Mouse (Mus musculus): ENCODE measurements around the gene Fam219a. TPM values are rescaled to one million over a fixed set of nuclear protein-coding genes. Genes with fewer than 3 reads are reported as not detected.

Fam219a gene
- total and polyA plus RNA-seq, 2 experiments from 2014 or later, result 2.3 to 4.0 TPM

GRCm38 (mm10) chr4:41575914-41576313 lies 6.6 kb upstream of the Fam219a start:
- 0 out of 2 replicates have a peak overlapping the region, but pooled peaks have one; percentile 31 for H3K27ac ChIP-seq (ENCODE audit: low read depth)
- WGBS, result 15% methylated on average over 6 of the region's 6 CpGs
- H3K36me3 ChIP-seq (replicated peaks; ENCODE audit: control insufficient read depth, insufficient read depth, low read length), result no peaks in the 10 kb centered on the region
- H3K9ac ChIP-seq (replicated peaks; ENCODE audit: low read depth, low read length), result no peak overlapping the region
- no peaks in the 10 kb centered on the region for H3K27me3 ChIP-seq (ENCODE audit: control insufficient read depth, insufficient read depth, low read length)
- H3K4me3 ChIP-seq (ENCODE audit: low read depth, low read length), result no peak overlapping the region
- H3K4me2 ChIP-seq (ENCODE audit: low read depth, low read length), result no peak overlapping the region
- no peak for TF ChIP-seq CTCF (IDR thresholded peaks at IDR 0.05; ENCODE audit: low read depth)
- TF ChIP-seq EP300 (IDR thresholded peaks at IDR 0.05; ENCODE audit: low read depth), result no peak
- ATAC-seq (ENCODE audit: insufficient read depth, low read depth) (peak; percentile 39), DNase-seq (ENCODE audit: low spot score) (no peak)
- no peaks in the 10 kb centered on the region for H3K9me3 ChIP-seq (replicated peaks; ENCODE audit: control insufficient read depth, low read length)
- H3K4me1 ChIP-seq (ENCODE audit: control insufficient read depth, insufficient read depth), result peaks cover 8% of the 10 kb centered on the region; the same call in 1 of the 2 replicates

DNA sequence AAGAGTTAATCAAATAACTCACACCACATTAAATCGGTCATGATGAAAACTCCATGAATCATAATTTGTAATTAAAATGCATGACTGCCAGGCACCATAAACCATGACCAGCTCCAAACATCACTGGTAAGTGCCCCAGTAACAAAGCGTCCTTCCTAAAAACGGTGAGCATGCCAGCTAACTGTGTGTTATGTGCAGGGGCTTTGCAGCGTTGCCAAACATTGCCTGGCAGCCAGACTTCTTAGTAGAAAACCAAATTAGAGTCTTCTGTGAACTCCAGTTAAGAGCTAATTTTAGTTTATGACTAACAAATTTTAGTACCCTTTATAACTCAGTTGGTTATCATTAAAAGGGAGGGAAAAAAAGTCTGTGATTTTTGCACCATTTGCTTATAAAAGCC lies 4.2 kb upstream of the Fam219a start:
- H3K4me1 ChIP-seq (ENCODE audit: control insufficient read depth, insufficient read depth), result peaks cover 9% of the 10 kb centered on the region; the same call in 1 of the 2 replicates
- H3K27ac ChIP-seq (ENCODE audit: low read depth), result no peak overlapping the region
- H3K27me3 ChIP-seq (ENCODE audit: control insufficient read depth, insufficient read depth, low read length), result no peaks in the 10 kb centered on the region
- no peaks in the 10 kb centered on the region for H3K36me3 ChIP-seq (replicated peaks; ENCODE audit: control insufficient read depth, insufficient read depth, low read length)
- H3K4me2 ChIP-seq (ENCODE audit: low read depth, low read length), result no peak overlapping the region
- ATAC-seq (ENCODE audit: insufficient read depth, low read depth) (no peak), DNase-seq (ENCODE audit: low spot score) (no peak)
- no peaks in the 10 kb centered on the region for H3K9me3 ChIP-seq (replicated peaks; ENCODE audit: control insufficient read depth, low read length)
- TF ChIP-seq EP300 (IDR thresholded peaks at IDR 0.05; ENCODE audit: low read depth) (no peak), CTCF (IDR thresholded peaks at IDR 0.05; ENCODE audit: low read depth) (no peak)
- no peak overlapping the region for H3K4me3 ChIP-seq (ENCODE audit: low read depth, low read length)
- whole genome bisulfite sequencing, result 54% methylated on average over 4 of the region's 4 CpGs
- H3K9ac ChIP-seq (replicated peaks; ENCODE audit: low read depth, low read length), result no peak overlapping the region

- H3K9me3 ChIP-seq (replicated peaks; ENCODE audit: control insufficient read depth, low read length), result no peaks in the 10 kb centered on the region
- no peak overlapping the region for H3K4me2 ChIP-seq (ENCODE audit: low read depth, low read length)
- no peak for ATAC-seq (ENCODE audit: insufficient read depth, low read depth)
- no peak overlapping the region for H3K9ac ChIP-seq (replicated peaks; ENCODE audit: low read depth, low read length)
- no peak overlapping the region for H3K4me3 ChIP-seq (ENCODE audit: low read depth, low read length)
- H3K27ac ChIP-seq (ENCODE audit: low read depth), result no peak overlapping the region
- H3K4me1 ChIP-seq (ENCODE audit: control insufficient read depth, insufficient read depth), result peaks cover 14% of the 10 kb centered on the region
- H3K36me3 ChIP-seq (replicated peaks; ENCODE audit: control insufficient read depth, insufficient read depth, low read length), result no peaks in the 10 kb centered on the region
- TF ChIP-seq EP300 (IDR thresholded peaks at IDR 0.05; ENCODE audit: low read depth) (no peak), CTCF (IDR thresholded peaks at IDR 0.05; ENCODE audit: low read depth) (peak; percentile 47)
- DNase-seq (ENCODE audit: low spot score), result no peak
- 34% methylated on average over 5 of the region's 5 CpGs for WGBS
- H3K27me3 ChIP-seq (ENCODE audit: control insufficient read depth, insufficient read depth, low read length), result no peaks in the 10 kb centered on the region
Measured at GRCm38 (mm10) chr4:41571490-41571889, 2.2 kb upstream of the Fam219a start.

GRCm38 (mm10) chr4:41568682-41569410 lies 492 bp downstream of the Fam219a start:
- 1% methylated on average over 58 of the region's 58 CpGs for whole genome bisulfite sequencing
- Histone ChIP-seq H3K36me3 (replicated peaks; ENCODE audit: control insufficient read depth, insufficient read depth, low read length) (no peaks in the 10 kb centered on the region), H3K4me1 (ENCODE audit: control insufficient read depth, insufficient read depth) (peaks cover 15% of the 10 kb centered on the region), H3K27ac (ENCODE audit: low read depth) (peak overlapping the region; percentile 69), H3K4me3 (ENCODE audit: low read depth, low read length) (peak overlapping the region; percentile 91), H3K4me2 (ENCODE audit: low read depth, low read length) (peak overlapping the region; percentile 98), H3K9ac (replicated peaks; ENCODE audit: low read depth, low read length) (peak overlapping the region; percentile 82), H3K27me3 (ENCODE audit: control insufficient read depth, insufficient read depth, low read length) (no peaks in the 10 kb centered on the region), H3K9me3 (replicated peaks; ENCODE audit: control insufficient read depth, low read length) (no peaks in the 10 kb centered on the region)
- ATAC-seq (ENCODE audit: insufficient read depth, low read depth), result peak; percentile 45
- DNase-seq (ENCODE audit: low spot score), result no peak
- TF ChIP-seq EP300 (IDR thresholded peaks at IDR 0.05; ENCODE audit: low read depth) (no peak), CTCF (IDR thresholded peaks at IDR 0.05; ENCODE audit: low read depth) (no peak; the same call in 1 of the 2 replicates)

- 13% methylated on average over 19 of the region's 19 CpGs for WGBS
- H3K4me2 ChIP-seq (ENCODE audit: low read depth, low read length), result peak overlapping the region; percentile 98
- peak overlapping the region; percentile 91 for H3K4me3 ChIP-seq (ENCODE audit: low read depth, low read length)
- no peak for ATAC-seq (ENCODE audit: insufficient read depth, low read depth)
- peak overlapping the region; percentile 69; the same call in 1 of the 2 replicates for H3K27ac ChIP-seq (ENCODE audit: low read depth)
- no peaks in the 10 kb centered on the region for H3K36me3 ChIP-seq (replicated peaks; ENCODE audit: control insufficient read depth, insufficient read depth, low read length)
- H3K27me3 ChIP-seq (ENCODE audit: control insufficient read depth, insufficient read depth, low read length), result no peaks in the 10 kb centered on the region
- DNase-seq (ENCODE audit: low spot score), result no peak
- H3K4me1 ChIP-seq (ENCODE audit: control insufficient read depth, insufficient read depth), result peaks cover 15% of the 10 kb centered on the region
- TF ChIP-seq EP300 (IDR thresholded peaks at IDR 0.05; ENCODE audit: low read depth) (no peak), CTCF (IDR thresholded peaks at IDR 0.05; ENCODE audit: low read depth) (no peak)
- H3K9ac ChIP-seq (replicated peaks; ENCODE audit: low read depth, low read length), result peak overlapping the region; percentile 82; the same call in 1 of the 2 replicates
- no peaks in the 10 kb centered on the region for H3K9me3 ChIP-seq (replicated peaks; ENCODE audit: control insufficient read depth, low read length)
Measured at GRCm38 (mm10) chr4:41568239-41568638, 1.1 kb downstream of the Fam219a start.

Measured in heart, postnatal 0 days (tissue).